Mouse (Mus musculus) myocyte (in vitro differentiated cells): ENCODE measurements around the gene Mettl1.

Experiments
- E2F4 ChIP-seq: IDR thresholded peaks from one replicate; pipeline ENCODE4 v1.6.1; 2011; ENCODE audit warnings: mild to moderate bottlenecking, control low read depth, moderate library complexity; ENCODE audit not compliant: insufficient read depth
- MYOD1 ChIP-seq, 3 experiments: IDR thresholded peaks; one replicate each; pipeline ENCODE4 v1.6.1; 2011; ENCODE audit warnings: control low read depth in 2 of 3, low read depth in 2 of 3, mild to moderate bottlenecking in 2 of 3, moderate library complexity in 1 of 3; ENCODE audit not compliant: insufficient read length in 2 of 3, control insufficient read depth in 1 of 3
- POLR2A ChIP-seq: IDR thresholded peaks from one replicate; pipeline ENCODE4 v1.6.1; 2011; ENCODE audit warnings: low read depth, mild to moderate bottlenecking, control low read depth, moderate library complexity; ENCODE audit not compliant: insufficient read length
- POLR2AphosphoS2 ChIP-seq: IDR thresholded peaks from one replicate; pipeline ENCODE4 v1.6.1; 2011; ENCODE audit warnings: low read depth, control low read depth; ENCODE audit not compliant: insufficient read length
- USF1 ChIP-seq: IDR thresholded peaks from one replicate; pipeline ENCODE4 v1.6.1; 2011; ENCODE audit warnings: low read depth, mild to moderate bottlenecking, control low read depth, moderate library complexity

GRCm38 (mm10) chr10:127068360-127069038 lies 27.3 kb downstream of the Mettl1 start:
- TF ChIP-seq USF1 (no peak), MYOD1 (IDR thresholded peaks at IDR 0.05; ENCODE audit: control insufficient read depth in 1 of 3, insufficient read length in 2 of 3, low read depth in 2 of 3) (no peak), POLR2A (peak; percentile 8), E2F4 (no peak), POLR2AphosphoS2 (peak; percentile 7)
